Mouse (Mus musculus) lung, embryonic 14.5 days (tissue): ENCODE measurements around the gene Gm47429. TPM values are rescaled to one million over a fixed set of nuclear protein-coding genes. Genes with fewer than 3 reads are reported as not detected.

Experiments
- ATAC-seq: fragments of 200-750 bp; cut with Nextera tagmentation; 2 replicates; pipeline ENCODE4 v1.8.0; 2017; ENCODE audit warnings: mild to moderate bottlenecking, moderate TSS enrichment, moderate library complexity; ENCODE audit not compliant: insufficient read depth
- DNase-seq: peaks from one replicate; pipeline ENCODE4 v3.0.0-alpha.2; 2015
- H3K27ac ChIP-seq: fragments of 300-500 bp; sonication (generic); 2 replicates; pipeline ENCODE4 v1.5.1; 2014; ENCODE audit warnings: low read depth, mild to moderate bottlenecking, moderate library complexity
- H3K27me3 ChIP-seq: fragments of 300-500 bp; sonication (generic); 2 replicates; pipeline ENCODE4 v1.6.1; 2014; ENCODE audit warnings: low read length, control low read depth; ENCODE audit not compliant: insufficient read depth
- H3K36me3 ChIP-seq: fragments of 300-500 bp; sonication (generic); 2 replicates; pipeline ENCODE4 v1.6.1; 2014; ENCODE audit warnings: control low read depth; ENCODE audit not compliant: insufficient read depth
- H3K4me1 ChIP-seq: fragments of 300-500 bp; sonication (generic); 2 replicates; pipeline ENCODE4 v1.6.1; 2014; ENCODE audit warnings: antibody characterized with exemption, control low read depth; ENCODE audit not compliant: insufficient read depth
- H3K4me2 ChIP-seq: fragments of 300-500 bp; sonication (generic); 2 replicates; pipeline ENCODE4 v1.6.1; 2014; ENCODE audit warnings: mild to moderate bottlenecking
- H3K4me3 ChIP-seq: fragments of 300-500 bp; sonication (generic); 2 replicates; pipeline ENCODE4 v1.5.1; 2014; ENCODE audit warnings: low read depth, low read length
- H3K9ac ChIP-seq: fragments of 300-500 bp; sonication (generic); 2 replicates; pipeline ENCODE4 v1.6.1; 2014
- H3K9me3 ChIP-seq: fragments of 300-500 bp; sonication (generic); 2 replicates; pipeline ENCODE4 v1.6.1; 2016; ENCODE audit warnings: low read depth, low read length, control low read depth
- CTCF ChIP-seq: IDR thresholded peaks from 2 replicates; pipeline ENCODE4 v1.5.1; 2016; ENCODE audit warnings: antibody characterized with exemption, low read depth
- WGBS: fragments of 180-500 bp; shearing (Covaris S2); extraction: QIAGEN DNeasy Blood & Tissue Kit; methylation state at CpG from one replicate; pipeline ENCODE4 v1.1.7; 2014; 5-methylcytosine and 5-hydroxymethylcytosine counted together
- polyA plus RNA-seq: library from polyadenylated mRNA; unstranded; fragments of >200 nt; fragmentation: Nextera tagmentation; extraction: Ambion mirVana; gene quantifications from 2 replicates; pipeline ENCODE4 v1.2.1, GENCODE M21; 2014

Gene Gm47429
- polyA plus RNA-seq, 1 experiment from 2014 or later: not detected

- H3K4me1 ChIP-seq: no peaks in the 10 kb centered on the region
- DNase-seq (no peak), ATAC-seq (no peak)
- H3K27ac ChIP-seq: no peak overlapping the region
- no peak for TF ChIP-seq CTCF
- no peaks in the 10 kb centered on the region for H3K36me3 ChIP-seq
- no peak overlapping the region for H3K4me2 ChIP-seq
- no peaks in the 10 kb centered on the region for H3K27me3 ChIP-seq
- no peaks in the 10 kb centered on the region for H3K9me3 ChIP-seq
- 74% methylated on average over 4 of the region's 4 CpGs for WGBS
- no peak overlapping the region for H3K4me3 ChIP-seq
- H3K9ac ChIP-seq: no peak overlapping the region
These were observed 1.5 kb upstream of the Gm47429 start for GRCm38 (mm10) chr13:50445261-50445660.

- ATAC-seq (no peak; the same call in 1 of the 2 replicates), DNase-seq (no peak)
- H3K9me3 ChIP-seq: no peaks in the 10 kb centered on the region
- peaks cover 93% of the 10 kb centered on the region for H3K36me3 ChIP-seq
- 79% methylated on average over 4 of the region's 4 CpGs for WGBS
- H3K27ac ChIP-seq: no peak overlapping the region
- no peaks in the 10 kb centered on the region for H3K27me3 ChIP-seq
- no peak overlapping the region for H3K4me2 ChIP-seq
- no peak for TF ChIP-seq CTCF
- no peaks in the 10 kb centered on the region for H3K4me1 ChIP-seq
- no peak overlapping the region for H3K4me3 ChIP-seq
- no peak overlapping the region for H3K9ac ChIP-seq
These were observed 17.0 kb downstream of the Gm47429 start for GRCm38 (mm10) chr13:50426686-50427085.

GRCm38 (mm10) chr13:50424517-50424916 is 19.2 kb downstream of the Gm47429 start:
- DNase-seq: no peak

GRCm38 (mm10) chr13:50423625-50424209 is 20.0 kb downstream of the Gm47429 start:
- Histone ChIP-seq H3K9me3 (no peaks in the 10 kb centered on the region), H3K27ac (no peak overlapping the region), H3K4me3 (no peak overlapping the region), H3K36me3 (peaks cover 77% of the 10 kb centered on the region), H3K9ac (no peak overlapping the region), H3K27me3 (no peaks in the 10 kb centered on the region), H3K4me2 (no peak overlapping the region), H3K4me1 (no peaks in the 10 kb centered on the region)
- DNase-seq (no peak), ATAC-seq (no peak)
- no peak for TF ChIP-seq CTCF
- WGBS: 85% methylated on average over 8 of the region's 8 CpGs

More at GRCm38 (mm10) chr13:50424517-50424916, 19.2 kb downstream of the Gm47429 start:
- H3K9ac ChIP-seq: no peak overlapping the region
- WGBS: 94% methylated on average over 2 of the region's 2 CpGs
- H3K36me3 ChIP-seq: peaks cover 85% of the 10 kb centered on the region
- TF ChIP-seq CTCF: no peak
- no peaks in the 10 kb centered on the region for H3K9me3 ChIP-seq
- ATAC-seq: no peak
- no peak overlapping the region for H3K27ac ChIP-seq
- no peaks in the 10 kb centered on the region for H3K27me3 ChIP-seq
- H3K4me1 ChIP-seq: no peaks in the 10 kb centered on the region
- H3K4me2 ChIP-seq: no peak overlapping the region
- no peak overlapping the region for H3K4me3 ChIP-seq

GRCm38 (mm10) chr13:50418421-50418820 is 25.3 kb downstream of the Gm47429 start:
- WGBS: 32% methylated on average over 3 of the region's 3 CpGs
- Histone ChIP-seq H3K36me3 (peaks cover 26% of the 10 kb centered on the region), H3K4me3 (peak overlapping the region; percentile 62), H3K4me2 (peak overlapping the region; percentile 69), H3K27ac (no peak overlapping the region), H3K9ac (peak overlapping the region; percentile 71), H3K27me3 (no peaks in the 10 kb centered on the region), H3K9me3 (no peaks in the 10 kb centered on the region), H3K4me1 (no peaks in the 10 kb centered on the region)
- DNase-seq: peak; percentile 24
- ATAC-seq: no peak; the same call in 1 of the 2 replicates
- peak; percentile 27 for TF ChIP-seq CTCF

GRCm38 (mm10) chr13:50417389-50418183 is 26.1 kb downstream of the Gm47429 start, which contains the start of gene Fbxw17:
Gene Fbxw17, plus strand, starts transcription at chr13:50417864.
- H3K4me3 ChIP-seq: peak within 1 kb of the TSS; percentile 62
- H3K4me1 ChIP-seq: no peaks in the 10 kb centered on the region
- ATAC-seq (peak; percentile 97), DNase-seq (peak; percentile 90)
- H3K4me2 ChIP-seq: peak within 1 kb of the TSS; percentile 69
- H3K27ac ChIP-seq: peak within 1 kb of the TSS; percentile 26; the same call in 1 of the 2 replicates
- peaks cover 18% of the 10 kb centered on the region for H3K36me3 ChIP-seq
- TF ChIP-seq CTCF: no peak
- H3K27me3 ChIP-seq: no peaks in the 10 kb centered on the region
- no peaks in the 10 kb centered on the region for H3K9me3 ChIP-seq
- WGBS: 12% methylated on average over 31 of the region's 35 CpGs
- peak within 1 kb of the TSS; percentile 71 for H3K9ac ChIP-seq

Other genes starting within 250 kb of the Gm47429 start
- 0.20 and 0.32 TPM in 2 replicates for gene Gm906, start 193.6 kb downstream of the Gm47429 start, polyA plus RNA-seq
- 36.4 and 40.5 TPM in 2 replicates for gene Fbxw17, start 26.0 kb downstream of the Gm47429 start, polyA plus RNA-seq
- gene Nutm2, start 23.4 kb upstream of the Gm47429 start, polyA plus RNA-seq: not detected in 2 replicates
- not detected in 2 replicates for gene Gm904, start 199.3 kb upstream of the Gm47429 start, polyA plus RNA-seq